Mouse (Mus musculus): Measurements from ENCODE around the gene Kcnn1.

The Kcnn1 gene

GRCm38 (mm10) chr8:70868559-70869198, 5.6 kb upstream of the Kcnn1 start:
- DNase-seq (ENCODE audit: low spot score), result no peak

GRCm38 (mm10) chr8:70866566-70866965, 3.5 kb upstream of the Kcnn1 start:
- DNase-seq (ENCODE audit: low spot score), result no peak

GRCm38 (mm10) chr8:70866001-70866520, 3.0 kb upstream of the Kcnn1 start:
- no peak for DNase-seq (ENCODE audit: low spot score)

GRCm38 (mm10) chr8:70865350-70866000, 2.4 kb upstream of the Kcnn1 start:
- peak; percentile 100 for DNase-seq (ENCODE audit: low spot score)

GRCm38 (mm10) chr8:70864712-70865221, 1.7 kb upstream of the Kcnn1 start:
- no peak for DNase-seq (ENCODE audit: low spot score)

GRCm38 (mm10) chr8:70863956-70864711, 1.1 kb upstream of the Kcnn1 start:
- no peak for DNase-seq (ENCODE audit: low spot score)

- no peak for DNase-seq (ENCODE audit: low spot score)
These were observed 5.5 kb downstream of the Kcnn1 start for GRCm38 (mm10) chr8:70857516-70857915.

GRCm38 (mm10) chr8:70856541-70857197, 6.4 kb downstream of the Kcnn1 start:
- no peak for DNase-seq (ENCODE audit: low spot score)

GRCm38 (mm10) chr8:70856028-70856427, 7.0 kb downstream of the Kcnn1 start:
- DNase-seq (ENCODE audit: low spot score), result no peak

GRCm38 (mm10) chr8:70853863-70854262, 9.2 kb downstream of the Kcnn1 start:
- no peak for DNase-seq (ENCODE audit: low spot score)

- no peak for DNase-seq (ENCODE audit: low spot score)
These were observed 10.3 kb downstream of the Kcnn1 start for GRCm38 (mm10) chr8:70852595-70853231.

- DNase-seq (ENCODE audit: low spot score), result no peak
These were observed 11.2 kb downstream of the Kcnn1 start for GRCm38 (mm10) chr8:70851837-70852236.

- no peak for DNase-seq (ENCODE audit: low spot score)
These were observed 12.1 kb downstream of the Kcnn1 start for GRCm38 (mm10) chr8:70850947-70851346.

- DNase-seq (ENCODE audit: low spot score), result no peak
These were observed 12.8 kb downstream of the Kcnn1 start for GRCm38 (mm10) chr8:70850132-70850845.

- DNase-seq (ENCODE audit: low spot score), result peak; percentile 63
These were observed 13.6 kb downstream of the Kcnn1 start for GRCm38 (mm10) chr8:70849333-70849990.

GRCm38 (mm10) chr8:70846371-70847154, 16.5 kb downstream of the Kcnn1 start:
- no peak for DNase-seq (ENCODE audit: low spot score)

GRCm38 (mm10) chr8:70845108-70845507, 17.9 kb downstream of the Kcnn1 start:
- no peak for DNase-seq (ENCODE audit: low spot score)

- peak; percentile 91 for DNase-seq (ENCODE audit: low spot score)
These were observed 18.5 kb downstream of the Kcnn1 start for GRCm38 (mm10) chr8:70844523-70844922.

GRCm38 (mm10) chr8:70843941-70844340, 19.1 kb downstream of the Kcnn1 start:
- DNase-seq (ENCODE audit: low spot score), result no peak
